Mouse (Mus musculus) lung, postnatal 25 days (tissue): ENCODE measurements around the gene March10.

ENCODE experiments used
- DNase-seq: peaks from one replicate; pipeline ENCODE4 v3.0.0; 2022; ENCODE audit warnings: low spot score

Gene March10

GRCm38 (mm10) chr11:105456497-105456907, at the start of gene March10:
Gene March10 (minus strand): TSS chr11:105456735.
- DNase-seq = no peak

- no peak for DNase-seq
These were observed 49.8 kb upstream of the March10 start for GRCm38 (mm10) chr11:105506322-105506721.

GRCm38 (mm10) chr11:105505038-105505437, 48.5 kb upstream of the March10 start:
- no peak for DNase-seq

GRCm38 (mm10) chr11:105502311-105502710, 45.8 kb upstream of the March10 start:
- no peak for DNase-seq

GRCm38 (mm10) chr11:105497505-105497904, 41.0 kb upstream of the March10 start:
- no peak for DNase-seq

GRCm38 (mm10) chr11:105496665-105497064, 40.1 kb upstream of the March10 start:
- no peak for DNase-seq

GRCm38 (mm10) chr11:105495591-105496270, 39.2 kb upstream of the March10 start:
- no peak for DNase-seq

GRCm38 (mm10) chr11:105494786-105495369, 38.3 kb upstream of the March10 start:
- DNase-seq = no peak

- peak; percentile 29 for DNase-seq
These were observed 35.9 kb upstream of the March10 start for GRCm38 (mm10) chr11:105492392-105492791.

- DNase-seq = no peak
These were observed 34.4 kb upstream of the March10 start for GRCm38 (mm10) chr11:105490971-105491370.

- DNase-seq = no peak
These were observed 28.9 kb upstream of the March10 start for GRCm38 (mm10) chr11:105485412-105485811.

- DNase-seq = no peak
These were observed 28.5 kb upstream of the March10 start for GRCm38 (mm10) chr11:105484993-105485392.

- DNase-seq = no peak
These were observed 26.2 kb upstream of the March10 start for GRCm38 (mm10) chr11:105482747-105483146.

- no peak for DNase-seq
These were observed 18.2 kb upstream of the March10 start for GRCm38 (mm10) chr11:105474746-105475145.

- no peak for DNase-seq
These were observed 17.8 kb upstream of the March10 start for GRCm38 (mm10) chr11:105474352-105474736.

- DNase-seq = no peak
These were observed 17.3 kb upstream of the March10 start for GRCm38 (mm10) chr11:105473716-105474351.

GRCm38 (mm10) chr11:105472610-105473009, 16.1 kb upstream of the March10 start:
- DNase-seq = no peak

GRCm38 (mm10) chr11:105470896-105471295, 14.4 kb upstream of the March10 start:
- no peak for DNase-seq

GRCm38 (mm10) chr11:105469561-105469960, 13.0 kb upstream of the March10 start:
- DNase-seq = peak; percentile 37

- DNase-seq = peak; percentile 60
These were observed 12.6 kb upstream of the March10 start for GRCm38 (mm10) chr11:105469091-105469507.

- no peak for DNase-seq
These were observed 11.9 kb upstream of the March10 start for GRCm38 (mm10) chr11:105468436-105468835.

- no peak for DNase-seq
These were observed 11.3 kb upstream of the March10 start for GRCm38 (mm10) chr11:105467816-105468215.

- no peak for DNase-seq
These were observed 10.7 kb upstream of the March10 start for GRCm38 (mm10) chr11:105467266-105467665.
